1 mouse cellular context compared by ENCODE assay signal in genomic region chr3:90253653-90254418, GRCm38 (mm10).
TF ChIP-seq lines count a peak whose summit lies in the region.

TSS of gene Crtc2 (plus strand) at chr3:90254163.

TF ChIP-seq in MEL, 35 proteins besides CTCF, POLR2A, EP300 and RAD21 (continued from another document):
- TF ChIP-seq NRF1 (IDR thresholded peaks at IDR 0.05; ENCODE audit: insufficient read depth, low read depth, low read length, poor library complexity, severe bottlenecking) (peak; percentile 61), ZMIZ1 (IDR thresholded peaks at IDR 0.05; ENCODE audit: low read depth, low read length) (0 out of 2 replicates have a peak, but pooled peaks have one; percentile 63), GABPA (IDR thresholded peaks at IDR 0.05; ENCODE audit: low read depth, low read length) (peak; percentile 69; the same call in 1 of the 2 replicates)
TF ChIP-seq in MEL: peak in this region for 18.
